Mouse (Mus musculus) embryonic facial prominence, embryonic 12.5 days (tissue): ENCODE measurements around the gene Zdhhc8. TPM values are rescaled to one million over a fixed set of nuclear protein-coding genes. Genes with fewer than 3 reads are reported as not detected.

ENCODE experiments used
- ATAC-seq: fragments of 200-750 bp; cut with Nextera tagmentation; 2 replicates; pipeline ENCODE4 v1.8.0; 2017; ENCODE audit not compliant: insufficient number of reproducible peaks, insufficient read depth, low FRiP score, low TSS enrichment
- H3K27ac ChIP-seq: fragments of 300-500 bp; sonication (generic); 2 replicates; pipeline ENCODE4 v1.5.1; 2016; ENCODE audit warnings: mild to moderate bottlenecking
- H3K27me3 ChIP-seq: fragments of 300-500 bp; sonication (generic); 2 replicates; pipeline ENCODE4 v1.6.1; 2016; ENCODE audit warnings: mild to moderate bottlenecking, moderate library complexity
- H3K36me3 ChIP-seq: fragments of 300-500 bp; sonication (generic); 2 replicates; pipeline ENCODE4 v1.6.1; 2016; ENCODE audit warnings: mild to moderate bottlenecking
- H3K4me1 ChIP-seq: fragments of 300-500 bp; sonication (generic); 2 replicates; pipeline ENCODE4 v1.6.1; 2016
- H3K4me2 ChIP-seq: fragments of 300-500 bp; sonication (generic); replicated peaks from 2 replicates; pipeline ENCODE4 v1.6.1; 2016; ENCODE audit warnings: mild to moderate bottlenecking, moderate library complexity
- H3K4me3 ChIP-seq: fragments of 300-500 bp; sonication (generic); 2 replicates; pipeline ENCODE4 v1.5.1; 2016; ENCODE audit warnings: mild to moderate bottlenecking
- H3K9ac ChIP-seq: fragments of 300-500 bp; sonication (generic); 2 replicates; pipeline ENCODE4 v1.6.1; 2016; ENCODE audit warnings: mild to moderate bottlenecking, moderate library complexity
- H3K9me3 ChIP-seq: fragments of 300-500 bp; sonication (generic); 2 replicates; pipeline ENCODE4 v1.6.1; 2016; ENCODE audit warnings: mild to moderate bottlenecking, moderate library complexity
- WGBS: fragments of 180-500 bp; shearing (Covaris S2); methylation state at CpG from one replicate; pipeline ENCODE4 v1.1.7; 2016; 5-methylcytosine and 5-hydroxymethylcytosine counted together
- microRNA counts: library from miRNA; unstranded; fragments of <30 nt; microRNA quantifications from one replicate; lab custom pipeline; 2017
- microRNA-seq: library from miRNA; unstranded; fragments of <30 nt; microRNA quantifications from one replicate; pipeline ENCODE4, GENCODE M21; 2017
- polyA plus RNA-seq: library from polyadenylated mRNA; unstranded; fragments of >200 nt; fragmentation: Nextera tagmentation; extraction: Ambion mirVana; gene quantifications from 2 replicates; pipeline ENCODE4 v1.2.1, GENCODE M21; 2016

Zdhhc8 gene
- polyA plus RNA-seq, 1 experiment from 2014 or later, result 19.9 TPM

- 8% methylated on average over 7 of the region's 7 CpGs for WGBS
- no peaks in the 10 kb centered on the region for H3K27me3 ChIP-seq
- no peaks in the 10 kb centered on the region for H3K9me3 ChIP-seq
- H3K27ac ChIP-seq, result no peak overlapping the region
- H3K4me3 ChIP-seq, result no peak overlapping the region
- H3K9ac ChIP-seq, result no peak overlapping the region
- ATAC-seq, result no peak
- H3K4me1 ChIP-seq, result peaks cover 3% of the 10 kb centered on the region; the same call in 1 of the 2 replicates
- H3K36me3 ChIP-seq, result no peaks in the 10 kb centered on the region
- H3K4me2 ChIP-seq, result no peak overlapping the region
Observed at GRCm38 (mm10) chr16:18172266-18172855, 62.6 kb downstream of the Zdhhc8 start.

MicroRNAs within 50 kb of the gene (microRNA counts, 519-probe panel; counts per million panel counts)
- 460 counts per million, percentile 65 among the panel's probes with 10 or more counts for microRNA mmu-miR-1306 (lab: Ali Mortazavi, UCI)

Small RNAs within 50 kb of the gene (microRNA-seq; reads per million reads assigned to microRNA genes)
- gene Gm24572 (1.1 reads per million), gene Mir1306 (326 reads per million, percentile 66 among the genes with 10 or more reads in this experiment)

Other genes with a start within 250 kb of the Zdhhc8 start
- gene Dgcr6, start 182.3 kb downstream of the Zdhhc8 start, polyA plus RNA-seq, result 121 and 129 TPM in 2 replicates
- gene Prodh, start 144.9 kb downstream of the Zdhhc8 start, polyA plus RNA-seq, result 11.1 and 11.3 TPM in 2 replicates
- 3.1 and 3.4 TPM in 2 replicates for gene Rtn4r, start 107.5 kb downstream of the Zdhhc8 start, polyA plus RNA-seq
- not detected in 2 replicates for gene Ccdc188, start 17.3 kb downstream of the Zdhhc8 start, polyA plus RNA-seq
- gene Trmt2a, start 13.5 kb upstream of the Zdhhc8 start, polyA plus RNA-seq, result 109 and 115 TPM in 2 replicates
- 754 and 814 TPM in 2 replicates for gene Ranbp1, start 13.6 kb upstream of the Zdhhc8 start, polyA plus RNA-seq
- gene Gm49776, start 23.2 kb upstream of the Zdhhc8 start, polyA plus RNA-seq, result 2.1 and 2.3 TPM in 2 replicates
- 40.1 and 40.2 TPM in 2 replicates for gene Dgcr8, start 54.1 kb upstream of the Zdhhc8 start, polyA plus RNA-seq
- gene Tango2, start 113.0 kb upstream of the Zdhhc8 start, polyA plus RNA-seq, result 22.5 and 30.1 TPM in 2 replicates
- 44.4 and 47.0 TPM in 2 replicates for gene Arvcf, start 113.0 kb upstream of the Zdhhc8 start, polyA plus RNA-seq
- 15.7 and 19.8 TPM in 2 replicates for gene Txnrd2, start 191.2 kb upstream of the Zdhhc8 start, polyA plus RNA-seq
- gene Comt, start 191.7 kb upstream of the Zdhhc8 start, polyA plus RNA-seq, result 56.1 and 59.7 TPM in 2 replicates